Comparison of ENCODE assay signal across 10 mouse cellular contexts in the genomic region with DNA sequence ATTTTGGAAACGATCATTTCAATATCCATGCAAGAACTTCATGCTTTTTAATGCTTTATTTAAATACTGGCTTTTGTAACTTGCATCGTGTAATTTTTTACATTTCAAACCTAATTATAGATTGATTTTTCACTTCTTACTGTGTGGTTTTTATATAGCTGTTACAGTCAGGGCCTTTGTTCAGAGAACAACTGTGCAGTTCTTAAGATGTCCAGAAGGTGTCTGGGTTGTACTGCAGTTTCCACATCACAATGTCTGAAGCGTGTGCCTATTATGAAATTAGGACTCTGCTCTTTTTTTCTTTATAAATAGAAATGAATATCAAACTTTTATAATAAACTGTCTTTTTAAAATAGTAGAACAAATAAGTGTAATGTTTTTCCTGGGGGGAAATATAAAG. TPM values are rescaled to one million over a fixed set of nuclear protein-coding genes. Genes with fewer than 3 reads are reported as not detected.
DNase-seq lines count a peak whose midpoint lies in the region; ATAC-seq and TF ChIP-seq lines count a peak whose summit lies in the region.
"Had no signal": no experiment of that assay in that cellular context is flagged by ENCODE, and none has a peak within 500 bp of the region (broad histone marks: within the 10 kb centered on the region; RNA-seq: fewer than 3 reads in every experiment).

No protein-coding gene starts in this region.

- TF ChIP-seq EP300 in heart, adult 2 months (IDR thresholded peaks at IDR 0.05; ENCODE audit: insufficient read depth, low read depth, low read length) = no peak

- H3K4me1 ChIP-seq in heart, adult 2 months (ENCODE audit: control insufficient read depth, insufficient read depth, low read length) = no peaks in the 10 kb centered on the region
- H3K4me1 ChIP-seq in heart, embryonic 11.5 days (ENCODE audit: control insufficient read depth, insufficient read depth, low read length) = no peaks in the 10 kb centered on the region
- no peaks in the 10 kb centered on the region for H3K4me1 ChIP-seq in lung, embryonic 14.5 days (ENCODE audit: insufficient read depth)

- peak; percentile 78 for TF ChIP-seq CTCF in heart, adult 2 months (IDR thresholded peaks at IDR 0.05)
- peak; percentile 66 for TF ChIP-seq CTCF in lung, embryonic 14.5 days (IDR thresholded peaks at IDR 0.05; ENCODE audit: low read depth)

- 54% methylated on average over 3 of the region's 3 CpGs for WGBS in heart, adult 2 months
- 65% methylated on average over 3 of the region's 3 CpGs for WGBS in heart, embryonic 11.5 days (ENCODE audit: insufficient replicate concordance)
- 59% methylated on average over 3 of the region's 3 CpGs for WGBS in lung, embryonic 14.5 days

- no peaks in the 10 kb centered on the region for H3K27me3 ChIP-seq in heart, adult 2 months (ENCODE audit: control insufficient read depth, insufficient read depth, low read length)
- H3K27me3 ChIP-seq in heart, embryonic 11.5 days (ENCODE audit: control insufficient read depth, insufficient read depth, low read length) = no peaks in the 10 kb centered on the region
- H3K27me3 ChIP-seq in lung, embryonic 14.5 days (ENCODE audit: insufficient read depth, low read length) = no peaks in the 10 kb centered on the region
- H3K27me3 ChIP-seq: midbrain, embryonic 12.5 days had no signal

- H3K9ac ChIP-seq in heart, adult 2 months (ENCODE audit: low read depth, low read length) = no peak overlapping the region
- H3K9ac ChIP-seq in heart, embryonic 11.5 days (ENCODE audit: low read depth, low read length) = no peak overlapping the region
- no peak overlapping the region for H3K9ac ChIP-seq in lung, embryonic 14.5 days
- H3K9ac ChIP-seq: midbrain, embryonic 12.5 days had no signal

- no peak overlapping the region for H3K4me2 ChIP-seq in heart, embryonic 11.5 days
- no peak overlapping the region for H3K4me2 ChIP-seq in lung, embryonic 14.5 days
- H3K4me2 ChIP-seq: midbrain, embryonic 12.5 days had no signal

- no peak for ATAC-seq in heart, embryonic 11.5 days (replicated peaks; ENCODE audit: insufficient number of reproducible peaks, low FRiP score, low TSS enrichment)
- no peak for ATAC-seq in lung, embryonic 14.5 days (ENCODE audit: insufficient read depth)
- peak; percentile 73; the same call in 1 of the 2 replicates for ATAC-seq in common myeloid progenitor, adult 5-6 weeks (replicated peaks; ENCODE audit: low read depth, poor library complexity, severe bottlenecking)

- H3K36me3 ChIP-seq in heart, adult 2 months (ENCODE audit: control insufficient read depth, insufficient read depth, low read length) = no peaks in the 10 kb centered on the region
- no peaks in the 10 kb centered on the region for H3K36me3 ChIP-seq in heart, embryonic 11.5 days (ENCODE audit: control insufficient read depth, insufficient read depth, low read length)
- no peaks in the 10 kb centered on the region for H3K36me3 ChIP-seq in lung, embryonic 14.5 days (ENCODE audit: insufficient read depth)
- H3K36me3 ChIP-seq: midbrain, embryonic 12.5 days had no signal

- no peak overlapping the region for H3K27ac ChIP-seq in heart, adult 2 months
- H3K27ac ChIP-seq in heart, embryonic 11.5 days (ENCODE audit: low read depth, low read length) = no peak overlapping the region
- H3K27ac ChIP-seq in lung, embryonic 14.5 days (ENCODE audit: low read depth) = no peak overlapping the region
- H3K27ac ChIP-seq: midbrain, embryonic 12.5 days had no signal

- H3K79me2 ChIP-seq in heart, adult 2 months (replicated peaks; ENCODE audit: control insufficient read depth, insufficient read depth, low read length) = no peaks in the 10 kb centered on the region

- no peak overlapping the region for H3K4me3 ChIP-seq in heart, adult 2 months
- H3K4me3 ChIP-seq in heart, embryonic 11.5 days (ENCODE audit: low read depth, low read length) = no peak overlapping the region
- H3K4me3 ChIP-seq in lung, embryonic 14.5 days (ENCODE audit: low read depth, low read length) = no peak overlapping the region
- H3K4me3 ChIP-seq: midbrain, embryonic 12.5 days had no signal

- H3K9me3 ChIP-seq in heart, embryonic 11.5 days (replicated peaks; ENCODE audit: control insufficient read depth, low read length) = no peaks in the 10 kb centered on the region
- no peaks in the 10 kb centered on the region for H3K9me3 ChIP-seq in lung, embryonic 14.5 days (ENCODE audit: low read depth, low read length)
- H3K9me3 ChIP-seq: midbrain, embryonic 12.5 days had no signal

- DNase-seq in heart, adult 2 months = no peak
- peak; percentile 73 for DNase-seq in lung, embryonic 14.5 days
- no peak for DNase-seq in lung, adult 18-20 months
- peak; percentile 75 for DNase-seq in retina, embryonic 14.5 days (ENCODE audit: low spot score)
- DNase-seq in spleen, postnatal 4 days (ENCODE audit: low spot score in 2 of 2) = no peak
- no peak for DNase-seq in urinary bladder, postnatal 25 days (ENCODE audit: low spot score)
- DNase-seq: kidney, postnatal 4 days had no signal

- intact Hi-C loops in heart, adult 2 months (cut with DNase I) = loop anchor here (2.0 to 10.0 kb wide), 3 partner anchors 177 to 461 kb away; no protein-coding TSS in a partner anchor

- no peak for TF ChIP-seq POLR2A in heart, adult 2 months (IDR thresholded peaks at IDR 0.05; ENCODE audit: insufficient read depth, low read depth, low read length)

RNA-seq across cellular contexts. Expression of a gene that starts 20.7 kb away (rescaled TPM):
- 1 to 10 TPM; 3.4 to 3.6 TPM for total RNA-seq in heart, adult 2 months (2021)
- polyA plus RNA-seq in heart, adult 2 months (2012; rRNA removed) = 2.4 and 4.2 TPM in 2 replicates
- polyA plus RNA-seq in heart, embryonic 11.5 days (2014; fragmentation: Nextera tagmentation; extraction: Ambion mirVana) = 7.9 and 8.1 TPM in 2 replicates
- 10.8 and 11.5 TPM in 2 replicates for polyA plus RNA-seq in lung, embryonic 14.5 days (2014; fragmentation: Nextera tagmentation; extraction: Ambion mirVana)
- 3.4 and 5.0 TPM in 2 replicates for total RNA-seq in common myeloid progenitor, adult 5-6 weeks (2017)

Comparison
In these comparisons a context has a peak if more than half of its experiments do, and no peak if none do; other contexts are left out.
1. DNase-seq: peak in lung, embryonic 14.5 days (single experiment) and retina, embryonic 14.5 days (single experiment); none in heart, adult 2 months (0 of 2), lung, adult 18-20 months (0 of 2), spleen, postnatal 4 days (0 of 2) and urinary bladder, postnatal 25 days (single experiment).